ENCODE assay signal across 26 mouse cellular contexts in the genomic region with DNA sequence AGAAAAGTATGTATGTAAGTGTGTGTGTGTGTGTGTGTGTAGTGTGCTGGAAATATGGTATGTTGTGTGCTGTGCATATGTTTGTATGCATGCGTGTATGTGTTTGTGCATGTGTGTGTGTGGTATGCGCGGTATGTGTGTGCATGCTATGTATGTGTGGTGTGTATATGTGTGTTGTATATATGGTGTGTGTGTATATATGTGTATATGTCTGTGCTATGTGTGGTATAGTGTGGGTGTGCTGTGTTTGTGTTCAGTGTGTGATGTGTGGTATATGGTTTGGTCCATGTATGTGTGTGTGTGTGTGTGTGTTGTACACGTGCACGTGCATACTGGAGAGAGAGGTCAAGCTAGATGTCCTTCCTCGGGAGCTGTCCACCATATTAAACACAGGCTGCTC.
"Had no signal": no experiment of that assay in that cellular context is flagged by ENCODE, and none has a peak within 500 bp of the region (broad histone marks: within the 10 kb centered on the region; RNA-seq: fewer than 3 reads in every experiment).

No protein-coding gene starts in this region.

- H3K4me1 ChIP-seq: hindbrain, embryonic 10.5 days; intestine, embryonic 15.5 days had no signal

- H3K9ac ChIP-seq: heart, embryonic 13.5 days; heart, embryonic 15.5 days; hindbrain, embryonic 12.5 days; intestine, embryonic 15.5 days; liver, embryonic 13.5 days; liver, embryonic 15.5 days; liver, postnatal 0 days had no signal

- H3K27me3 ChIP-seq: heart, embryonic 13.5 days; heart, embryonic 15.5 days; hindbrain, embryonic 12.5 days; intestine, embryonic 15.5 days; liver, embryonic 13.5 days; liver, embryonic 15.5 days had no signal

- H3K27ac ChIP-seq: gastrocnemius, adult 2 months; heart, adult 2 months; heart, embryonic 13.5 days; heart, embryonic 15.5 days; hindbrain, embryonic 10.5 days; hindbrain, embryonic 12.5 days; intestine, embryonic 15.5 days; layer of hippocampus, adult 2 months; left cerebral cortex, adult 2 months; liver, embryonic 13.5 days; liver, embryonic 15.5 days had no signal

- H3K4me3 ChIP-seq: gastrocnemius, adult 2 months; heart, adult 2 months; heart, embryonic 13.5 days; heart, embryonic 15.5 days; hindbrain, embryonic 10.5 days; hindbrain, embryonic 12.5 days; intestine, embryonic 15.5 days; layer of hippocampus, adult 2 months; left cerebral cortex, adult 2 months; liver, embryonic 13.5 days; liver, embryonic 15.5 days had no signal

- H3K36me3 ChIP-seq: heart, embryonic 13.5 days; heart, embryonic 15.5 days; hindbrain, embryonic 10.5 days; hindbrain, embryonic 12.5 days; intestine, embryonic 15.5 days; liver, embryonic 13.5 days; liver, embryonic 15.5 days had no signal

- ATAC-seq: hindbrain, embryonic 16.5 days; inflammation-experienced regulatory T-cells, adult 6 months; intestine, embryonic 15.5 days; intestine, postnatal 0 days; liver, postnatal 0 days had no signal

- H3K4me2 ChIP-seq: heart, embryonic 11.5 days; heart, embryonic 13.5 days; heart, embryonic 15.5 days; hindbrain, embryonic 12.5 days; intestine, embryonic 15.5 days; liver, embryonic 11.5 days; liver, embryonic 13.5 days; liver, embryonic 15.5 days had no signal

- DNase-seq: gastrocnemius, adult 2 months; gastrocnemius, postnatal 10 days; gastrocnemius, postnatal 25 days; heart, adult 2 months; heart, postnatal 4 days; kidney, adult 18-20 months; kidney, adult 8-10 months; kidney, postnatal 10 days; kidney, postnatal 25 days; kidney, postnatal 4 days; liver; liver, embryonic 13.5 days; liver, postnatal 0 days had no signal

- H3K9me3 ChIP-seq: heart, embryonic 13.5 days; heart, embryonic 15.5 days; hindbrain, embryonic 10.5 days; hindbrain, embryonic 12.5 days; intestine, embryonic 15.5 days; liver, embryonic 13.5 days; liver, embryonic 15.5 days had no signal
